Mouse (Mus musculus) heart, embryonic 10.5 days (tissue): ENCODE measurements around the gene Myof. TPM values are rescaled to one million over a fixed set of nuclear protein-coding genes. Genes with fewer than 3 reads are reported as not detected.

Experiments used
- DNase-seq: peaks from one replicate; pipeline ENCODE4 v3.0.0-alpha.2; 2017; ENCODE audit warnings: low spot score
- H3K27ac ChIP-seq: fragments of 300-500 bp; sonication (generic); 2 replicates; pipeline ENCODE4 v1.5.1; 2016; ENCODE audit warnings: mild to moderate bottlenecking
- H3K27me3 ChIP-seq: fragments of 300-500 bp; sonication (generic); 2 replicates; pipeline ENCODE4 v1.6.1; 2016; ENCODE audit warnings: mild to moderate bottlenecking; ENCODE audit not compliant: poor library complexity, insufficient read depth, severe bottlenecking
- H3K36me3 ChIP-seq: fragments of 300-500 bp; sonication (generic); 2 replicates; pipeline ENCODE4 v1.6.1; 2016; ENCODE audit warnings: mild to moderate bottlenecking, moderate library complexity
- H3K4me1 ChIP-seq: fragments of 300-500 bp; sonication (generic); 2 replicates; pipeline ENCODE4 v1.6.1; 2016; ENCODE audit warnings: mild to moderate bottlenecking
- H3K4me3 ChIP-seq: fragments of 300-500 bp; sonication (generic); 2 replicates; pipeline ENCODE4 v1.5.1; 2016; ENCODE audit warnings: mild to moderate bottlenecking, moderate library complexity
- H3K9me3 ChIP-seq: fragments of 300-500 bp; sonication (generic); 2 replicates; pipeline ENCODE4 v1.6.1; 2016; ENCODE audit warnings: mild to moderate bottlenecking, moderate library complexity
- WGBS: fragments of 180-500 bp; shearing (Covaris S2); methylation state at CpG from one replicate; pipeline ENCODE4 v1.1.7; 2016; 5-methylcytosine and 5-hydroxymethylcytosine counted together
- polyA plus RNA-seq: library from polyadenylated mRNA; unstranded; fragments of >200 nt; fragmentation: Nextera tagmentation; extraction: Ambion mirVana; gene quantifications from 2 replicates; pipeline ENCODE4 v1.2.1, GENCODE M21; 2016

Myof gene
- polyA plus RNA-seq, 1 experiment from 2014 or later, result 4.6 TPM

DNA sequence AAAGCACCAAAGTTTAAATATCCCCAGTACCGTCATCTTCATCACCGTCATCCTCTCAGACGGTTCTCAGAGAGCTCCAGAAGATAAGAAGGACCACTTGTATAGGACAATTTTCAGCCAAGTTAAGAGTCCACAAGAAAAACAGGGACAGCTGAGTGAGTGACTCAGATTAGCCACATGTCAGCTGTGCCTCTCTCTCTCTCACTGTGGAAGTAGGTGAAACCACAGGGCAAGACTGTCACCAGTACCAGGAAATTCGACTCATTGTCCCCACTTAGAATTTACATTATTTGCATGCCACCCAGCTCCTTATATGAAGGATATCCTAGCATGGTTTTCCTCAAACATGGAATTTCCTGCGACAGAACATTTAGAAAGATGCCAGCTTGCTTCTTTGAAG is 88.6 kb downstream of the Myof start:
- Histone ChIP-seq H3K4me1 (no peaks in the 10 kb centered on the region), H3K36me3 (no peaks in the 10 kb centered on the region), H3K27me3 (0 out of 2 replicates have a peak, but pooled peaks cover 6% of the 10 kb centered on the region), H3K9me3 (no peaks in the 10 kb centered on the region), H3K27ac (no peak overlapping the region), H3K4me3 (no peak overlapping the region)
- WGBS, result 62% methylated on average over 5 of the region's 5 CpGs
- DNase-seq, result peak; percentile 14

DNA sequence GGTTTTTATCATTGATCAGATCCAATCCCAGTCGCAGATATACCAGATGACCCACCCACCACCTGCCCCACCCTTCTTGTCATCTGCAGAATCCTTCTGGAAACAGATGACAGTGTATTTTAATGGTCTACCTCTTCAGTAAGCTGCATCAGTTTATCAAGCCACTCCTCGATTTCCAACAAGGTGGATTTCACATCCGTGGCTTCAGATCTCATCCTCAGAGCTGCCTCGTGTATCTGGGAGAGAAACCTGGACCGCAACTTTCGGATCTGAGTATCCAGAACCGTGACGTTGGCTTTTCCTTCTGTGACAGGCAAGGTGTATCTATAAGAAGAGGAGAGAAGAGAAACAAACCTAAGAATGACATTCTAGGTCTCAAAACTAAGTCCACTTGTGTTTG is 89.1 kb downstream of the Myof start:
- Histone ChIP-seq H3K27me3 (0 out of 2 replicates have a peak, but pooled peaks cover 2% of the 10 kb centered on the region), H3K4me3 (no peak overlapping the region), H3K36me3 (no peaks in the 10 kb centered on the region), H3K27ac (no peak overlapping the region), H3K4me1 (no peaks in the 10 kb centered on the region), H3K9me3 (no peaks in the 10 kb centered on the region)
- DNase-seq, result peak; percentile 64
- WGBS, result 74% methylated on average over 8 of the region's 8 CpGs

DNA sequence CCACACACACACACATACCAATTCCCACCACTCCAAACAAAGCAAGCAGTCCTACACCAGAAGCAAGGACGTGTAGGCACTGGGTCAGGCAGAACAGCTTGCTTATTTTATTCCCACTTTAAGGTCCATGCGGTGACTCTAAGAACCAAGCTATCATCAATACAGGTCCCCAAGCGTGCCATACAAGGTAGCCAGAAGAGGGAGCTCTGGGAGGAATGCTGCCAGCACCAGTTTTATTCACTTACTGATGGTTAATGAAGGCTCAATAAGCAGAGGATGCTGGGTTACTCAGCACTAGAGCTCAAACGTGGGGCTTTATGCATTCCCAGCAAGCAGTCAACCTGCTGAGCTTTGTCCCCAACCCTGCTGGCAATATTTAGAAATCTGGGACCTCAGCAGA is 96.7 kb downstream of the Myof start:
- DNase-seq, result no peak
- WGBS, result 32% methylated on average over 4 of the region's 4 CpGs

DNA sequence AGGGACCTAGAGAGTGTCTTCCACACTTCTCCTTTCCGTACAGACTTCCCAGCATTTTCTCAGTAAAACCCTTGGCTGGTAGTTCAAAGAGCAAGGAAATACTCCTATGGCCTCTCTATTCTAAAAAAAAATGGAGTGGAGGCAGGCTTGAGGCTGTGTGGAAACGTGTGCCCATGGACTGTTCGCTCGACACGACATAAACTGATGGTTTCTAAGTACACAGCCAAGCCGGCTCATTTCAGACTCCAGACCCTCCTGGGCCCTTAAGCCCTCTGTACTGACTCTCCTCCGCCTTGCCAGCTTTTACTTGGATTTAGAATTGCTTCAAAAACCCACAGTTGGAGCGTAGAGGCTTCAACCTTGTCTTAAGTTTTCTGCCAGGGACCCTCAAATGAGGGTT is 97.3 kb downstream of the Myof start:
- no peaks in the 10 kb centered on the region for H3K4me1 ChIP-seq
- H3K27ac ChIP-seq, result no peak overlapping the region
- DNase-seq, result no peak
- no peaks in the 10 kb centered on the region for H3K36me3 ChIP-seq
- no peaks in the 10 kb centered on the region for H3K9me3 ChIP-seq
- H3K27me3 ChIP-seq, result no peaks in the 10 kb centered on the region
- 80% methylated on average over 8 of the region's 8 CpGs for WGBS
- no peak overlapping the region for H3K4me3 ChIP-seq

More for the DNA sequence above, 96.7 kb downstream of the Myof start:
- Histone ChIP-seq H3K36me3 (no peaks in the 10 kb centered on the region), H3K4me3 (no peak overlapping the region), H3K4me1 (no peaks in the 10 kb centered on the region), H3K9me3 (no peaks in the 10 kb centered on the region), H3K27me3 (no peaks in the 10 kb centered on the region), H3K27ac (no peak overlapping the region)

DNA sequence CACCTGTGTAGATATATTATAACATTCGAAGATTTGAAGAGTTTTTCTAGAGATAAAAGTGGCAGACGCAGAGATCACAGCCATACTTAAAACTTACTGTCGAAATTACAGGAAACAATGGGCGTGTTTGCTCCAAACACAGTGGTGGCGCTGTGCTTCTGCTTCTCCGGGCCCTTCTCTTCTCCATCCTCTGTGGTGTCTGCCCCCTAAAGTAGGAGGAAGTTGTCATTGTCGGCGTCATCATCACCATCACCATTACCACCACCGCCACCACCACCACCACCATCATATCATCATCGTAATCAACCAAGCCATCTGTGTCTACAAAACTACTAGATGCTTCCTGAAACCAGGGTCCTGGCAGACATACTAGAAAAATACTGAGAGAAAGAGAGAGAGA is 104.2 kb downstream of the Myof start:
- no peak for DNase-seq
- WGBS, result 81% methylated on average over 10 of the region's 10 CpGs
- Histone ChIP-seq H3K9me3 (no peaks in the 10 kb centered on the region), H3K36me3 (no peaks in the 10 kb centered on the region), H3K4me3 (no peak overlapping the region), H3K27me3 (no peaks in the 10 kb centered on the region), H3K27ac (no peak overlapping the region), H3K4me1 (peaks cover 7% of the 10 kb centered on the region)

DNA sequence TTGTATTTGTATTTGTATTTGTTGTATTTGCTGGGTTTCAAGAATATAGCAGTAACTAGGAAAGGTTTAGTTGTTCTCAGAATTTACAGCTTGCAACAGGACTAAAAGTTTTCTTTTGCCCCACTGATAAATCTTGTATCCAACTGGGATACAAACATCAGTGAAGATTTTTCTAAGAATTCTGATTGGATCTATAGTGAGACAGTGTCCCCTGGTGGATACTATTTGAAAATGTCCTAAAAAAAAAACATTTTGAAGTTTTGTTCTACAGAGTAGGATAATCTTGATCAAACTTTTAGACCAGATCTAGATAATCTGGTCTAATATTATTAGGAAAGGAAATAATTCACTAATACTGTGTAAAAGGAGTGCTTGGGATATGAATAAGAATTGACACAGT is 106.3 kb downstream of the Myof start:
- Histone ChIP-seq H3K27me3 (no peaks in the 10 kb centered on the region), H3K4me3 (no peak overlapping the region), H3K36me3 (no peaks in the 10 kb centered on the region), H3K9me3 (no peaks in the 10 kb centered on the region), H3K27ac (no peak overlapping the region), H3K4me1 (peaks cover 7% of the 10 kb centered on the region)
- no peak for DNase-seq

DNA sequence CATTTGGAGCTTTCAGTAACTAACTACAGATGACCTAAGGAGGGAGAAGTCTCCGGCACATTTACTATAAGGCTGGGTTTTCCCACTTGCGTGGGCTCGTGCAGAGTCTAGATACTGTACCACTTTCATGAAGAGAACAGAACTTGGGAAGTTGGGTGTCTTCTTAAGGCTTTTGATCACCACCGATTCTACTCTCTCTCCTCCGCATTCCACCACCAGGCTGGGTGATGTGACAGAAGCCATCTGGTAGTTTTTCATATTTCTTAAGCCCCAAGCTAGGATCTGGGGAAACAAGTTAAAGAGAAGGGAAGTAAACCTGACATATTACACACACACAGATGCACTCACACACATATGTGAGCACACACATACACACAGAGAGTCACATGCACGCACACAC is 108.7 kb downstream of the Myof start:
- H3K4me1 ChIP-seq, result peaks cover 7% of the 10 kb centered on the region
- no peaks in the 10 kb centered on the region for H3K36me3 ChIP-seq
- WGBS, result 80% methylated on average over 6 of the region's 6 CpGs
- no peaks in the 10 kb centered on the region for H3K27me3 ChIP-seq
- no peaks in the 10 kb centered on the region for H3K9me3 ChIP-seq
- no peak overlapping the region for H3K27ac ChIP-seq
- no peak overlapping the region for H3K4me3 ChIP-seq
- DNase-seq, result no peak

DNA sequence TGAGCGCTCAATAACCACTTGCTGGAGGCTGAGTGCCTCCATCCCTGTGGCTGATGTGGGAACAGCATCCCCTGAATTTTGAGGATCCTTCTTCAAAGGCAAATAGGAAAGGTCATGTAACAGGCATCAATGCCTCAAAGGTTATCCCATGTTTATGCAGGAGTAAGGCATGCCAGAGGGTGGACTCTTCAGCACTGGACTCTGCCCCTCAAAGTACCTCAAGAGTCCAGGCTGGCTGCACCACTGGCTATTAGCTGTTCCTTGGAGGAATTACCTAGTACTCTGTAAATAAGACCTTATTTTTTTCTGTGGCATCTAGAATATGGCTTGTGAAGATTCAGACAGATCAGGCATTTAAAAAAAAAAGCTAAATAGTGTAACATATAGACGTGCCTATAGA is 111.2 kb downstream of the Myof start:
- H3K27me3 ChIP-seq, result no peaks in the 10 kb centered on the region
- H3K27ac ChIP-seq, result no peak overlapping the region
- no peaks in the 10 kb centered on the region for H3K9me3 ChIP-seq
- no peaks in the 10 kb centered on the region for H3K36me3 ChIP-seq
- no peak for DNase-seq
- H3K4me1 ChIP-seq, result peaks cover 7% of the 10 kb centered on the region
- WGBS, result 84% methylated on average over 2 of the region's 2 CpGs
- H3K4me3 ChIP-seq, result no peak overlapping the region

DNA sequence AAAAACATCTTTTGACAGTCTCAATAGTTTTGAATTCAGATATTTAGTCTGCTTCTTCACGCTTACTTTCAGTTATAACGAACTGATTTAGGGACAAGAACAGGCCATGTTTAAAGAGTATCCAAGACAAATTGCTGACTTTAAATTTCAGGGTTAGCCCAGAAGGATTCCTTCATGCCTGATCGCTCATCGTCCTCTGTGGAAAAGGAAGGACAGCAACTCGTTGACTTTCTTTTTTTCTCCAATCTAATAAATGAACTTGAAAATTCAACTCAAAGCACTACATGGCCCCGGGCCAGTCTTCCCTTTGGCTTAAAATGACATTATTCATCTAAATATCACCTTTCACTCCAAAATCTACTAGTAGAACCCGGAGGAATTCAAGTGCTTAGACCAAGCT is 115.5 kb downstream of the Myof start:
- 84% methylated on average over 7 of the region's 7 CpGs for WGBS
- Histone ChIP-seq H3K9me3 (no peaks in the 10 kb centered on the region), H3K4me1 (no peaks in the 10 kb centered on the region), H3K36me3 (no peaks in the 10 kb centered on the region), H3K4me3 (no peak overlapping the region), H3K27me3 (no peaks in the 10 kb centered on the region), H3K27ac (no peak overlapping the region)
- DNase-seq, result no peak

DNA sequence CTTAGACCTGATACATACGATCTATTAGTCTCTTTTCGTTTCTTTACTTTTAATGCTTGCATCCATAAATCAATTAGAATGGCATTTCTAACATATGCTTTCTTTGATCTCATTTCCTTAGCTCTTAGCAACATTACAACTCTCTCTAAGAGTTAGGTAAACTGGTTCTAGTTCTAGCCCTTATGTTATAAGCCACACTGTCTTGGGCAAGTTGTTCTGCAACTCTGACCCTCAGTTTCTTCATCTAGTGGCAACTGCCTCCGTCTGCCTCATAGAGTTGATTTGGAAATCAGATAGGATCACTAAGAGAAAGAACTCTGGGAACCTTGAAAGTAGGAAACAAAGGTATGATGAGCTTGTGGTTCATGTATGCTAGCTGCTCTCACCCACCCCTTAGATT is 118.1 kb downstream of the Myof start:
- H3K27ac ChIP-seq, result no peak overlapping the region
- H3K4me1 ChIP-seq, result no peaks in the 10 kb centered on the region
- no peaks in the 10 kb centered on the region for H3K36me3 ChIP-seq
- 83% methylated on average over 3 of the region's 3 CpGs for WGBS
- no peaks in the 10 kb centered on the region for H3K27me3 ChIP-seq
- no peaks in the 10 kb centered on the region for H3K9me3 ChIP-seq
- no peak overlapping the region for H3K4me3 ChIP-seq
- DNase-seq, result no peak

DNA sequence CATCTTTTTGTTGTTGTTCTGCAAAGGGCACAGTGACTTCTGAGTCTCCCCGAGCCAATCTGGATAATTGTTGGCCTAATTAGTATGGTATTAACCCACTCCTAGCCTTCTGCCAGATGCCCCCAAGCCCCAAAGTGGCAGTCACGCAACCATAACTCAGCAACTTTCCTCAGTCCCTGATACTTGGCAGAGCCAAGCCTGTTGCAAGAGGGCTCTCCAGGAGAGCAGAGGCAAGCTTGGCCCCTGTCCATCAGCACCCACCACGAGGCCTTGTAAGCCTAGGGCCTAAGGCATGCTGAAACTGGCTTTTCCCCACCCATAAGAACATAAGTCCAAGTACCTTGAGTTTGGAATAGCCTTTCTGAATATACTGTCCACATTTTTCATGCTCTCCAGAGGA is 119.1 kb downstream of the Myof start:
- Histone ChIP-seq H3K9me3 (no peaks in the 10 kb centered on the region), H3K27me3 (no peaks in the 10 kb centered on the region), H3K36me3 (no peaks in the 10 kb centered on the region), H3K4me3 (no peak overlapping the region), H3K27ac (no peak overlapping the region), H3K4me1 (0 out of 2 replicates have a peak, but pooled peaks cover 3% of the 10 kb centered on the region)
- no peak for DNase-seq
- 51% methylated on average over 3 of the region's 3 CpGs for WGBS

DNA sequence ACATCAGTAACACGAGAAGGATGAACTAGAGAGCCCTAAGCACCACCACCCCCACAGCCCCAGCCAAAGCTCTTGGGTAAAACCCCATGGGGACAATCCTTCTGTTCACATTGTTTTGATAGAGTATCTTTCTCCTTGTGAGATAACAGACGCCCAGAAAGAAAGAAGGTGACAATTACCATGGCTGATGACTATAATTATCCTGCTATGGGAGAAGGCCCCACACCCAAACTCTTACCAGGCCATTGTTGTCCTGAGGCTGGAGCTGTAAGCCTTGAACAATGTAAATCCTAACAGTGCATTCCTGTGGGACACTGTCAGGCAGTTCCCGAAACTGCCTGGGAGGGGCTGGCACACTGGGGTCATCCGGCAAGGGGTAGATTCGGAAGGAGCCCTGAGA is 122.3 kb downstream of the Myof start:
- 29% methylated on average over 5 of the region's 5 CpGs for WGBS
- no peaks in the 10 kb centered on the region for H3K27me3 ChIP-seq
- no peak for DNase-seq

DNA sequence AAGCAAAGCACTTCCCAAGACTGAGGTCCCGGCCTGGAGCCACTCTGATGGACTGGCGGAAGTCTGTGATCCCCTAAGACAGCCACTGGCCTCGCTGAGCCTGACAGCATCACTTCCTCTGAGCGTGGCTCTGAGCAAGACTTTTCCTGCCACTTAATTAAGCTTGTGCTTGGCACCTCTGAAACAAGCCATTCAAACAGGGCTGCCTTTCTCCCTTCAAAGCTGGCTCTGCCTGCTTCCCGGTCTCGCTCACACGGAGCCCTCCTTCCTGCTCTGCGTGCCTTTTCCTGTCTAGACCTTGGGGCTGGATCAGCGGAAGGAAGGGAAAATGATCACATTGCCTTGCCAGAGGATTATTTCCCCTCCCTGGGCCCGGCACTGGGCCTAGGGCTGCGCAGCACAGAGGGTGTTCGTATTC is 124.9 kb downstream of the Myof start:
- Histone ChIP-seq H3K4me1 (peaks cover 3% of the 10 kb centered on the region; the same call in 1 of the 2 replicates), H3K9me3 (no peaks in the 10 kb centered on the region), H3K4me3 (no peak overlapping the region), H3K27ac (peak overlapping the region; percentile 47; the same call in 1 of the 2 replicates), H3K36me3 (no peaks in the 10 kb centered on the region), H3K27me3 (no peaks in the 10 kb centered on the region)
- no peak for DNase-seq
- WGBS, result 44% methylated on average over 12 of the region's 12 CpGs

More for the DNA sequence above, 122.3 kb downstream of the Myof start:
- no peaks in the 10 kb centered on the region for H3K9me3 ChIP-seq
- peaks cover 3% of the 10 kb centered on the region; the same call in 1 of the 2 replicates for H3K4me1 ChIP-seq
- no peaks in the 10 kb centered on the region for H3K36me3 ChIP-seq
- H3K4me3 ChIP-seq, result no peak overlapping the region
- H3K27ac ChIP-seq, result no peak overlapping the region

DNA sequence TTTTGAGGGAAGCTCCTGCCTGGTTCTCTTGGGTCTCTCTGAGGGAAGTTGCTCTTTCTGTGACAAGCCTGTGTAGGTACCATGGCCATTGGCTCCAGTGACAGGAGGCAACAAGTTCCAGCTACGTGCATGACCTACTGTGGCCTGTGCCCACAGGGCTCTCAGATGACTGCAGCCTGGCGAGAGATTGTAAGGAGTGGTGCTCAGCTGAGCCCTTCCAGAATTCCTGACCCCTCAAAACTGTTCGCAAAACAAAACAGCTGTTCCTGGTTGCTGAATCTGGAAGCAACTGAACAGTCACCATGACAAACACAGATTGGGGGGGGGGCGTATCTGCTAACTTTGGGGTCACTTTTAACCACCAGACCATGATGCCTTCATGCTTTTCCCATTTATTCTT is 129.1 kb downstream of the Myof start:
- DNase-seq, result no peak
- no peak overlapping the region for H3K27ac ChIP-seq
- no peak overlapping the region for H3K4me3 ChIP-seq
- H3K36me3 ChIP-seq, result no peaks in the 10 kb centered on the region
- 90% methylated on average over 4 of the region's 4 CpGs for WGBS
- no peaks in the 10 kb centered on the region for H3K27me3 ChIP-seq
- H3K9me3 ChIP-seq, result no peaks in the 10 kb centered on the region
- no peaks in the 10 kb centered on the region; the same call in 1 of the 2 replicates for H3K4me1 ChIP-seq
